Mouse (Mus musculus) cerebellum, adult 8-10 months (tissue): Measurements from ENCODE around the gene B230307C23Rik.
"Not testable (repeated sequence)": the region's sequence is repeated elsewhere in the genome, so short reads cannot be mapped to it uniquely, and the experiment has no call there.

Experiments
- DNase-seq: peaks from one replicate; pipeline ENCODE4 v3.0.0; 2022

The B230307C23Rik gene

DNA sequence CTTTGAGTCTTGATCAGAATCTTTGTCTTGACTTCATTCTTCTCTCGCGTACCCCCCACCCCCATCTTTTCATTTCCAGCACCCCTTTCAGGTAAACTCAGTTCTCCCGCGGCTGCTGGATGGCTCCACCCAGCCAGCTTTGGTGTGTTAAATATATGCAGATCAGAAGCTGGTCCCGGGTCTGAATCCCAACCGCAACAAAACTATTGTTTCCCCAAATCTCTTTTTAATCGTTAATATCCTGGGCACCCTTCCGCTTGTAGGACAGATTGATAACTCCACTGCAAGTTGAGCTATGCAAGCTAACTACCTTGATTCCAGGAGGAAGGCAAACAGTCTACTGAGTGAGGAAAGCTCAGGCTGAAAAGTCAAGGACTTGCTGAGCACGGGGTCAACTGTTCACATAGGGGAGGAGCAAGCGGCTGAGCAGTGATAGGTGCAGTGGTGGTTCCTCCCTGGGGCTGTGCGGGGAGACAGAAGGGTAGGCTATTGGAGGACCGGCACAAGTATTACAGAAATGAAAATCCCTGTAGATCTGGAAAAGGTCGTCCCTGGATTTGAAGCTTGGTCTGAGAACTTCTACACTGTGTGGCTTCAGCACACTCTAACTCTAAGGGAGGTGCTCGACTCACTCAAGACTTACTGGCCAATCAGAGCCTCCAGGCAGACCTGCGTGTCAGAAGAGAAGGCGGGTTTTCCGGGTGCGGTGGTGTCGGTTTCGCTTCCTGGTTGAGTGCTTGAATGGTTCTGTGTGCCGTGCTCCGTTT is at the start of gene B230307C23Rik:
Gene B230307C23Rik, plus strand, starts transcription at position 700 of the 767 bp plus-strand sequence.
- DNase-seq: peak; percentile 71

DNA sequence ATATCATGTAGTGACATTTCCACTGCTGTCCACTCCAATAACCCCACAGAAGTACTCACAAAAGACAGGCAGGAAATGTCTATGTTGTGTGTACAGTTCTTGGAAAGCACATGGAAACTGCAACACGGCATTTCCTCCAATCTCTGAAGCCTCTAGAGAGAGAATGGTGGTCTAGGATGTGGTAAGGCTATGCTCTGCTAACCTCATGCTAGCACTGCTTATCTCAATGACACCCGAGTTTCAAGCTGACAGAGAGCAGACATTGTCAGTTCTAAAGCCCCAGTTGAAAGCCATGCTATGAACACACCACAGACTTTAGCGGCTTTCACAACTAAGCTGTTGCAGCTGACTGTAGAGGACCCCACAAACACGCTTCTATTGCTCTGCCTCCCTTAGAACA is 48.3 kb upstream of the B230307C23Rik start:
- DNase-seq: no peak

DNA sequence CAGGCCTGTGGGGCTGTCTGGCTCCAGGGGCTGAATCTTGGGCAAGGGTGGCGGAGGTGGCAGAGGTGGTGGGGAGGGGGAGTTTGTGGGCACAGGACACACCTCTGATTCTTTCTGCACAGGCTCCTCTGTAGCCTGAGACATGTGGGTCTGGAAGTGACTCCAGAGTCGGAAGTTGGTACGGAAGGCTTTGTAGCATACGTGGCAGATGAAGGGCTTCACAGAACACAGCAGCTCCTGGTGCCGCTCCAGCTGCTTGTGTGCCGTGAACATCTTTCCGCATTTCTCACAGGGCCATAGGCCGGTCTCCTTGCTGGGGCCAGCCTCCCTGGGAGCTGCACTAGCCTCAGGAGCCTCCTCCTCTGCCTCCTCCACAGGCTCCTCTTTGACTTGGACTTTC is 47.1 kb upstream of the B230307C23Rik start:
- DNase-seq: no peak

DNA sequence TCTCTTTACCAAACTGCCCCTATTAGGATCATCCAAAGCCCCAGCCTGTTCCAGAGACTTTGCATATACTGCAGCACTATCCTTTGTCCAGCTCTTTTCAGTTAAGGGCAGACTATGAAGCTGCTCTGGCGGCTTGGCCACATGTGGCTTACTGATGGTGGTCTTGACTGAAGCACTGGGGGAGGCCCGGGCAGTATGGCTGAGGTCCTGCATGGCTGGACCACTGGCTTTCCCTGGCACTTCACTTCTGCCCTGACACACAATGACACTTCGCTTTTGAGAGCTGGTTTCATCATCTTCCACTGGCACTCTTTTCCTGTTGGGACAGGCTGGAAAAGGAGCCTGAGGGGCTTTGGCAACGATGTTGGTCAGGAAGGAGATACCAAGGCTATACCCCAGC is 44.7 kb upstream of the B230307C23Rik start:
- DNase-seq: no peak

DNA sequence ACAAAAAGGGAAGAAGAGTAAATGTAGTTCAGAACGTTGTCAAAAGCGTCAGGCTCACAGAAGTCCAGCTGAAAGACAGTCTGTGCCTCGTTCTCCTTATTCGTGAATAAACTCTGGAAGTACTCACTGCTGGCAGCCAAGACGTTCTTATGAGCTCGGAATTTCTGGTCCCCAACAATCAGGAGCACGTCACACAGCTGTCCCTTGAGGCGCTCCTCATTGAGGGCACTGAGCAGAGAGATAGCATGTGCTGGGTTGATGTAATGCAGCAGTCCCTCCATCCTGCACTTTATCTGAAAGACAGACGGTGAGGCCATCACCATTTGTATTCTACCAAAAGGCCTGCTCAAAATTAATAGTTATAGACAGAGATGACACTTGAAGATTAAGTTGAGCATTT is 44.3 kb upstream of the B230307C23Rik start:
- DNase-seq: no peak

DNA sequence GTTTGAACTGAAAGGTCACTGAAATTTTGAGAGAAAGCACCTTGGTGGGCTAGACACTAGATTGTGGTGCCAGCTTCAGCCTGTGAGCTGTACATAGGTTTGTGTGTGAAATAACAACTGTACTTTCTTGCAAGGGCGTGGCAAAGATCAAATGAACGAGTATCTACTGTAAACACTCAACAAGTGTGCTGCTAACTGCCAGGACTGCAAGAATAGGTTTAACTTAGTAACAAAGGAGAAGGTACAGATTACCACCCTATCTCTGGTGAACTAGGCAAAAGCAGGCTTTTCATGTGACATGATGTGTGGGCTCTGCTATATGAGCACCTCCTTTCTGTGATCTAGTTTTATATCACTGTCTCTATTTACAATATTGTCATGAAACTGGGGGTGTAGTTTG is 43.8 kb upstream of the B230307C23Rik start:
- DNase-seq: no peak

DNA sequence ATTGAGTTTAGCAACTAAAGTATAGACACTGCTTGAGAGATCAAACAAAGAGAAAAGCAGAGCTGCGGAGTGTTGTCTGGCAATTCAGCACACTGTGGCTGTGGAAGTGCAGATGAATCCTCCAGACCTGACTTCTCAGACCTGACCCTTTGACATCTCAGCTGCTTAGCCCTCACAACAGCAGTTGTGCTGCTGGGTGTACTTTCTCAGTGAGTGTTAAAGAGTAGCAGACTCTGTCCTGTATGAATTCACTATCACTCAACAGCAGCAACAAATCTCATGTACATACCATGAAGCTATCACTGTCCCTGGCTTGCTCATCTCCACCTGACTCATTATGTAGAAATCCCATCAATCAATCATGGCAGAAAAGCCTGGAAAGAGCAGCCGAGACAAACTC is 41.1 kb upstream of the B230307C23Rik start:
- DNase-seq: no peak

DNA sequence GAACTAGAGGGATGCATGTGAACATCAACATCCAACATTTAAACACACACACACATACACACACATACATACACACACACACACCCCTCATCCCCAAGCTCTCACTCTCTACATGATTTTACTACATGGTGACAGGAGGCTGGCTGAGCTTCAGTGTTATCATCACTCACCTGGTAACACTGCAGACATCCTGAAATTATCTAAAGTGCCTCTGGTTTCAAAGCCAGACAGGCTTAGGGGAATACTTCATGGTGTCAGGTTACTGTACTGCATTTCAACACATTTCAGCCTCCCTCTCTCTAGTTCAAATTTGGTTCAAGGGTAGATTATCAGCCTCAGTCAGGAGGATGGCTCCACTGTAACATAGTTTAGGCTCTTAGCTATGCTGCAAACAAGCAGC is 39.5 kb upstream of the B230307C23Rik start:
- no peak for DNase-seq

DNA sequence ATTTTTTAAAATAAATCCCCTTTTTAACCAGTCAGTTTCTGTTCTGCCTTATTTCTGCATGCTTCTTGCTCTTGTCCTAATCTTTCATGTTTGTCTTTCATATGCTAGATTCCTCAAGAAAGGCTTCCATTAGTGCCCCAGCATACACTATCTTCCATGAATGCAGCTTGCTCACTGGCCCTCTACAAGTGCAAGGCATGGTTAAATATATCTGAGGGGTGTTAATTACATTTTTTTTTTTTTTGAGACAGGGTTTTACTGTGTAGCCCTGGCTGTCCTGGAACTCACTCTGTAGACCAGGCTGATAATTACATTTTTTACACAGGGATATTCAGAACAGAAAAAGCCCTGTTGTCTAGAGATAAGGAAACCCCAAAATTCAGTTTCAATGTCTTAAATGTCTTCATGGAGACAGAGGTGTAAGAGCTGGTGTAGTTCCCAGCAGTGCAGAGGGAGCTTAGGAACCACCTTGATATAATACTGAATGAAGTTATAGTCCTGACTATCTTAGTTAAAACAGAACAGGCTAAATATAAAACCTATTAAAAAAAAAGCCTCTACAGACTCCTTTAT is 38.6 kb upstream of the B230307C23Rik start:
- no peak for DNase-seq

DNA sequence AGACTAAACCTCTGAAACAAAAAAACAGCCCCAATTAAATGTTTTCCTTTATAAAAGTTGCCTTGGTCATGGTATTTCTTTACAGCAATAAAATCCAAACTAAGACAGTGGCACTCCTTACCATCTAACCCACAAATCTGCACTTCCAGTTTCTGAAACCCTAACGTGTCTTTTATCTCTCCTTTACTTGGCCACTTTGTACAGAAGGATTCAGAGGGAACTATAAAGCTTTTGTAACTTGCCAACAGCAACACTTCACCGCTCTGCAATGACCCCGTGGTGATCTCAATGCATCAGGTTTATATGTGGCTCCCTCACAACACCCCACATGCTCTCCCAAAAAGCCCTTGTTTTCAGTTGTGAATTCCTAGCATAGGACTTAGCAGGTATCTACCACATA is 36.8 kb upstream of the B230307C23Rik start:
- no peak for DNase-seq

DNA sequence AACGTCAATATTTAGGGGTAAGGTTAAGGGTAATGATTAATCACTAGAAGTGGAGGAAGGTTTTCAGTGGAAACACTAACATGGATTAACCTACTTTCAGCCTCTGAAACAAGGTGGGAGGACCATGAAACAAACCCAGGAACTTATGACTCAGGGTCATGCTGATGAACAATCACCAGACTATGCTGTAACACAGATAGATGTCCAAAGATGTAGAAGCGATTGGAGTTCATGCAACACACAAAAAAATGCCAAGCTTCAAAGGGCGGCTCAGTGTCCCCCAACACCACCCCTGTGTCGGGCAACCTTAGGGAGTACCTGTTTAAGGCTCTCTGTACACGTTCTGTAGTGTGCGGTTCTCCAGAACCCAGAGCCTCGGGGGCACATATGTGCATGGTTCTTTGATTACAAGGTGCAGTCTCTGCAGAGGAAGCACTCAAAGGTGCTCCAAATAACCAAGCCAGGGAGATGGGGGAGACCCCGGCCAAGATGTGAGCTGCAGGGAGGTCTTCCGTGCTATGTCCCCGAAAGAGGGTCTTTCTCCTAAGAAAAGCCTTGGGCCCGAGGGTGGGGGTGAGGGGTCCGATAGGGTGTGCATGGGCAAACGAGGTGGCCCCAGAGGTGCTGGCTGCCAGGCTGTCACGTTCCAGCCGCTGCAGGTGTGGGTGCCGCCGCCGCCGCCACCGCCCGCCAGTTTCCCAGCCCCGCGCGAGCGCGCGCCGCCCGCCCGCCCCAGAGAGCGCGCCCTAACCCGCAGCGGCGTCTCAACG is 35.5 kb upstream of the B230307C23Rik start:
- DNase-seq: no peak

DNA sequence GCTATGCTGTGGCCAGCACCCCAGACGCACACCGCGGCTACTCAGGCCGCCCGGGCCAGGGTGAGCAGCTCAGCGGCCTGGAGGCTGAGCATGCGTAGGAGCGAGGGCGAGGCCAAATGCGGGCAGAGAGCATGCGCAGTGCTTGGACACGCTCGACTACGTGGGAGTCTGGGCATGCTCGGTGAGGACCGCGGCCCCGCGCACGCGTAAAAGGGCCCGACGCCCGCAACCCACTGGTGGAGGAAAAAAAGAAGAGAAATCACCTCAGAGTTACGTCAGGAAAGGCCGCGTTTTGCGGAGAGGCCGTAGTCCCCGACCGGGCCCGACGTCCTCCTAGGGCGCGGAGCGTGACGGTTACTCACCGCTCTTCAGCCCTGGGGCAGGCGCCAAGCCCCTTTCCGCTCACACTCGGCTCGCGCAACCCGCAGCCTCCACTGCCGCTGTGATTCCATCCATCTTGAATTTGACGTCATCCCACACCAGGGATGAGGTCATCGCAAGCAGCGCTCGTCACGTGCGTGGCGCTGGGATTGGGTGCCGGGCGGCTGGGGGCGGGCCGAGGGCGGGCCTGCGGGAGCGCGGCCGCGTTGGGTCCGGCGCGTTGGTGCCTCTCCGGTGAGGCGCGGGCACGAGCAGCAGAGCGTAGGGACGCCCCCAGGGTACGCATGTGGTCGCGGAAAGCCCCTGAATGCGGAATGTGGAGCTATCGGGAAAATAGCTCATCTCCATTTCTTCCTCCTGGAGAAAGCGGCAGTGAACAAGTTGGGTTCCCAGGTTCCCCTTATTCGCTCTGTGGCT is 34.8 kb upstream of the B230307C23Rik start, which contains the start of the genes C2cd2 and Zbtb21:
Gene C2cd2, minus strand, starts transcription at position 448 of the 798 bp plus-strand sequence.
Gene Zbtb21, minus strand, starts transcription at position 472 of the 798 bp plus-strand sequence.
- peak; percentile 98 for DNase-seq

DNA sequence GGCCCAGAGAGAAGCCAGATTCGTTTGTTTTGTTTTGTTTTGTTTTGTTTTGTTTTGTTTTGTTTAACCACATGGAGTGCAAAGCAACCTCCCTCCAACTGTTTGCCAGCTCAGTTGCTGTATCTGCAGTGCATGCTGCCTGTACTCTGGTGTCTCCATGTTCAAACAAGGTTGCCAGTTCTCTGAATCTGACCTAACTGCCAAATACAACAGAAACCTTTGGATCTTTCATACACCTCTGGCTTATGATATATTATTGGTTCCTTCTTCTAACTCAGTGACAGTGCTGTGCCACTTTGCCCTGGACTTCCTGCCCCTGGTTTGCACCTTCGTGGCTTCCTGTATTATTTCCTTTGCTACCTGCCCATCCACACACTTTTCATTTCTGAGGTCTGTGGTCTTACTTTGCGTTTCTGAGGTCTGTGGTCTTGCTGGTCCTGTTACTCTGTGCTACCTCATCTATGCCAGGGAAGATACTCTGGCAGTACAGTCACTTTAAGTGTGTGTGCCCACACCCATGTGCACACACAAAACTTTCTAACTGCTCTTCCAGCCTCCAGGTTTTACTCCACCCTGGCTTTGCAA is 33.1 kb upstream of the B230307C23Rik start:
- DNase-seq: no peak

DNA sequence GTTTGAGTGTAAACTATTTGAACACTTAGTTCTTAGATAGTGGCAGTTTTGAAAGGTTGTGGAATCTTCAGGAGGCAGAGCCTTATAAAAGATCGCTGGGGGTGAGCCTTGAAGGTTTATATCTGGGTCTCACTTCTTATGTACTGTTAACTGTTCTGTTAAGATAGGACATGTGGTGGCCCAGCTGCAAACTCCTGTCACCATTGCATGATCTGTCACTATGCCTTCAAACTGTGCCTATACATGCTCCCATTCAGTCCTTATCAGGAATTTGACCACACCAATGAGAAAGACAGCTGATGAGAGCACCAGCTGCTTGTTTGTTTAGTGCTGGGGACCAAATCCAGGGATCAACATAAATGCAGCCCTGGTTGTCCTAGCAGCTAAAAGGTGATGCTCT is 19.8 kb upstream of the B230307C23Rik start:
- no peak for DNase-seq

DNA sequence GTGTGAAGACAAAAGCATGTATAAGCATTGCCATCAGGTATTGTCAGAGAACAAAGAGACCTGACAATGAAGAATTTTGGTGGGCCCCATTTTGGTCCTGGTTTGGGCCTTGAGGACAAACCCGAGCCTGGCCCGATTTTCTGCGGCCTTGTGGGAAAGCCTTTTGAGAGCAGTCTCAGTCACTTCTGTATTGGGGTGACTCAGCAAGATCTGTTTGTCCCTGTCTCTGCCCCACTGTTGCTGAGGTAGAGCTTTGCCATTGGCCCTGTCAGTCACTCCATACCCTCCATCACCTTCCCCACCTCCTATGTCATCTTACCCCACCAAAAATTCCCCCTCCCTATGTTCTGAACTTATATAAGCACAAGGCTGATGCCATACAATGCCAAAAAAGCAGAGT is 19.4 kb upstream of the B230307C23Rik start:
- no peak for DNase-seq

DNA sequence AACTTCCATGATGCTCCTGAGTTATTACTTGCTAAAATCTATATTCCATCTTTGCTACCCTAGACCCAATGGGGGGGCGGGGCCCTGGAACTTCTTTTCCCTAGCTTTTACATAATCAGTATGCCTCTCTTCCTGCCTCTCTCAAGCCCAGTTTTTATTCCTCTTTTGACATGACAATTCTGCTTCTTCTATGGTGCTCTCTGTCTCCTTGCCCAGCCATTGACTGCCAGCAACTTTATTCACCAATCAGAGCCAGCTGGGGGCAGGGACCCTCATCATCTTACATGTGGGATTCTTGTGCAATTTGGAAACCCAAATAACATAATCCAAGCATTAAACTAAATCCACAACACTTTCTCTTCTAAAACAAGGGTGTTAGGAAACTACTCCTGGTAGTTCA is 15.8 kb upstream of the B230307C23Rik start:
- no peak for DNase-seq

DNA sequence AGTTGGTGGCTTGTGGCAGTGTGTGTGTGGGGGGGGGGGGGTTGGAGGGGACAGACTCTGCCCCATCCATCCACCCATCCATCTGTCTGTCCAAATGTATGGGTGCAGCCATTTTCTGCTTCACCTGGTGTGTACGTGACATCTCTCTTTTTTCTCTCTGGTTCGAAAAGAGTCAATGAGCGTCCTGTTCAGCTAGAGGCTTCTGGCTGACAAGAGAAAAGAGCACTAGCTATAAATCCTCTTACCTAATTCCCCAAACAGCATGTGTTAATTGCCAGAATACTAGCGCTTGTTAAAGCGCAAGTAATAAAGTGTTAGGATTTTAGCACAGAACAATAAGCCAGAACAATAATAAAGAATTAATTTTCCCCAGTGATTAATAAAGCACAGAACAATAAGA is 12.5 kb upstream of the B230307C23Rik start:
- DNase-seq: no peak

DNA sequence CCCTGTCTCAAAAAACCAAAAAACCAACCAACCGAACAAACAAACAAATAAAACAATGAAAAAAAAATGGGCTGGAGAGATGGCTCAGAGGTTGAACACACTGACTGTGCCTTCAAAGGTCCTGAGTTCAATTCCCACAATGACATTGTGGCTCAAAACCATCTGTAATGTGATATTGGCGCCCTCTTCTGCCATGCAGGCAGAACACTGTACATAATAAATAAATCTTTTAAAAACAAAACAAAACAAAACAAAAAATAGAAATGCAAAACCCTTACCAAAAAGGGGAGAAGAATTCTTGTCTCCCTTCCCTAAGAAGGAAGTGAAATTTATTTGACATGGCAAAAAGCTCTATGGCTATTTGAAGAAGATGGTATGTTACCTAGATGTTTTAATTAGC is 5.6 kb upstream of the B230307C23Rik start:
- DNase-seq: no peak

DNA sequence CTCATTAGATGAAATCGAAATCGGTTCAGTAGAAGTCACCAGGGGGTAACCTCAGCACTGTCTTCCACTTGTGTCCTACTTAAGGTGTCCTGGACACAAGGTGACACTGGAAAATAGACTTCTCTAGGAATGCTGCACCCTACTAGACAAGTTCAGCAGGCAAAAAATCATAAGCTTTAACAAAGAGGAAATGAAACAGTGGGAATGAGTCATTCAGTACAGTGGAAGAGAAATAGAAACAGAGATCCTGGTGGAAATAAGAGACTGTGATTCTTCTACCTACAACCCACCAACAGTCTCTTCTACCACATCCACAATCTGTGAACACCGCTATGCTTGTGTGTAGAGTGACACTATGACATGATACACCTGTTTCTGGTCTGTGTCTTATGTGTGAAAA is 4.6 kb upstream of the B230307C23Rik start:
- not testable (repeated sequence) for DNase-seq

DNA sequence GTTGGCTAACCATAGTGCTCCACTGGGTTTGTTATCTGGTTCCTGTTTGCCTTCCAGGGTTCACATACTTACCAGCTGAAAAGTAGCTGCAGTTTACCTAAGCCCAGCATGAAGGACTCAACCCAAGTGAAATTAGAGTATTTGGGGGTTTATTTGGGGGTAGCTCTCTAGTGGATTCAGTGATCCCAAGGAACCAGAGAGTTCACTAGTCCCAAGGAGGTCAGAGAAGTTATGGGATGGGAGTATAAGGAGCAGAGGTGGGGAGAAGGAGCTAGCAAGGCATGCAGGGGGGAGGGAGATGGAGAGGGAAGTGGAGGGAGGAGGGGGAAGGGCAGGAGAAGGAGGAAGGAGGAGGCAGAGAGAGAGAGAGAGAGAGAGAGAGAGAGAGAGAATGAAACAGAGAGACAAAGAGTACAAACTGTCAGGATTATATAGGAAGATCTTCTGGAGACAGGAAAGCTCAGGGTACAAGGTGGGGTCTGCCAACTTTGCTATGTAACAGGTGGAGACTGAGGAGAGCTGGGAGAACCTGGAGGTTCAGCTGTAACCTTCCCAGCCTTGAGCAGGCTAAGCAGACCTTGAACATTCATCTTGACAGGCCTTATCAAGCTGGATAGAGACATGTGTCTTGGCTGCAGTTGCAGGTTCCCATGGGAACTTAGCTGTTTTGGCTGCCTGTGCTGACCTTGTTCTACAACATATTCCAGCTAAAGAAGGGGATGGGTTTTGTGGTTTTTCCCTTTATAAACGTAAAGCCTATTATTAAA is 1.1 kb upstream of the B230307C23Rik start:
- no peak for DNase-seq

DNA sequence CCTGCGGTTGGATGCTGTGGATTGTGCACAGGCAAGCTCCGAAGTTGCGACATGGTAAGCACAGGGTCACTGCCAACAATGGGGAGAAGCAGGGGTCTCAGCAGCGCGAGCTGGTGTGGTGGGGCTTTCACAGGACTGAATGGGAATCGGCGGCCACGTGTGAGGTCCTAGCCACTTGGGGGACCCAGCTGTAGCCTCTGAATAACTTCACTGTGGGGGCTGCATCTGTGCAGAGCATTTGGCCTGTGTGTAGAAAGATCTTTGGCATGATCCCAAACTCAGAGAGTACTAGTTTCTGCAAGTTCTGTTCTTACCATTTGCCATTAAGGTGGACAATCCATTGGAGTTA is 242 bp downstream of the B230307C23Rik start:
- DNase-seq: not testable (repeated sequence)

DNA sequence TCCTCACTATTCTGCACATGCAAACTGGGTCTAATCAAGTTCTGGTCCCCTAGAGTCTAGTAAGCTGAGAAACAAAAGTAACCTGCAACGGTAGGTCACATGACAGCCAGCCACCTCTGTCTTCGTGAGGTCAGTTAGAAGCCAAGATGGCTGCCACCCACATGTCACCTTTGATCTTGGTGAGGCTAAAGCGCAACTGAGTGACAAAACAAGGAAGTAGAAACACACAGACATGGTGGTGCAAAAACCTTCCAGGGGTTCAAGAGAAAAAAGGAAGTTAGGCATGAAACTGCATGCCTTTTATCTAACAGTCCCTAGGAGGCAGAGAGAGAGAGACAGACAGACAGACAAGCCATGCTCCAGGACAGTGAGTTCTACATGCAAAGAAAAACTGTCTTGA is 25.0 kb downstream of the B230307C23Rik start:
- DNase-seq: no peak
